Mouse (Mus musculus) thymus, adult 2 months (tissue): ENCODE data around the gene Hes2. TPM values are rescaled to one million over a fixed set of nuclear protein-coding genes. Genes with fewer than 3 reads are reported as not detected.
A peak's percentile ranks its signal among the peaks of the same experiment; 100 is the strongest.

ENCODE experiments used
- DNase-seq: peaks from one replicate; pipeline ENCODE4 v3.0.0; 2021
- H3K27ac ChIP-seq: fragments of 200-500 bp; 2 replicates; pipeline ENCODE4 v1.5.1; 2012; ENCODE audit warnings: low read length, control low read depth; ENCODE audit not compliant: control insufficient read depth, insufficient read depth
- H3K27me3 ChIP-seq: fragments of 200-500 bp; 2 replicates; pipeline ENCODE4 v1.6.1; 2012; ENCODE audit warnings: mild to moderate bottlenecking, low read length, moderate library complexity, mixed read lengths; ENCODE audit not compliant: control insufficient read depth, insufficient read depth
- H3K36me3 ChIP-seq: fragments of 200-500 bp; 2 replicates; pipeline ENCODE4 v1.6.1; 2012; ENCODE audit warnings: mild to moderate bottlenecking, low read length, moderate library complexity; ENCODE audit not compliant: control insufficient read depth, insufficient read depth
- H3K4me1 ChIP-seq: fragments of 200-500 bp; replicated peaks from 2 replicates; pipeline ENCODE4 v1.6.1; 2012; ENCODE audit warnings: low read length; ENCODE audit not compliant: control insufficient read depth, insufficient read depth
- H3K4me3 ChIP-seq: fragments of 200-500 bp; 2 replicates; pipeline ENCODE4 v1.5.1; 2012; ENCODE audit warnings: mild to moderate bottlenecking, low read length, control low read depth, moderate library complexity; ENCODE audit not compliant: control insufficient read depth, insufficient read depth
- CTCF ChIP-seq: fragments of 200-500 bp; IDR thresholded peaks from 2 replicates; pipeline ENCODE4 v1.5.1; 2012; ENCODE audit warnings: mild to moderate bottlenecking, control low read depth, low read length, moderate library complexity, borderline replicate concordance; ENCODE audit not compliant: control insufficient read depth, poor library complexity, insufficient read depth; ENCODE audit errors: extremely low read depth
- POLR2A ChIP-seq: fragments of 200-500 bp; IDR thresholded peaks from 2 replicates; pipeline ENCODE4 v1.6.1; 2012; ENCODE audit warnings: mild to moderate bottlenecking, low read length, control low read depth, moderate library complexity; ENCODE audit not compliant: control insufficient read depth, poor library complexity, insufficient read depth; ENCODE audit errors: extremely low read depth
- WGBS: fragments of 180-500 bp; shearing (Covaris S2); methylation state at CpG from one replicate; pipeline ENCODE4 v1.1.7; 2018; 5-methylcytosine and 5-hydroxymethylcytosine counted together
- polyA plus RNA-seq: library from polyadenylated mRNA; depleted of rRNA; stranded (reverse); fragments of >200 nt; gene quantifications from 2 replicates; pipeline ENCODE4 v1.2.3, GENCODE M21; 2012

Gene Hes2
- polyA plus RNA-seq, 1 experiment: 0.07 TPM

DNA sequence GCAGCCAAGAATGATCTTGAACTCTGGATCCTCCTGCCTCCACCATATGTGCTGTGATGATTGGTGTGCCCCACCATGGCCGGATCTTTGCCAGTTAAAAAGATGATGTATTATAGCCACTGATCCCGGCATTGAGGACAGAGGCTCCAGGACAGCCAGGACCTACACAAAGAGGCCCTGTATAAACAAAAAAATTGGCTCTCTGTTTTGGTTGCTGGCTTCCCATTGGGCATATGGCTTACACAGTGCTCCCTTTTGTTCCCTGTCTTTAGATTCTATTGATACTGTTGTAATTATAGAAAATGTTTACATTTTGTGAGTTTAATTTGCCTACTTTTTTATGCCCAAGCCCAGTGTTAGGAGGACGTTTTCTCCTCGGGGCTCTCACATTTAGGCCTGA, 33.9 kb downstream of the Hes2 start:
- no peaks in the 10 kb centered on the region for H3K36me3 ChIP-seq
- H3K27ac ChIP-seq: no peak overlapping the region
- DNase-seq: no peak
- 96% methylated on average over 4 of the region's 4 CpGs for WGBS
- no peak overlapping the region for H3K4me3 ChIP-seq
- H3K4me1 ChIP-seq: peaks cover 35% of the 10 kb centered on the region
- no peak for TF ChIP-seq POLR2A
- TF ChIP-seq CTCF: no peak
- H3K27me3 ChIP-seq: no peaks in the 10 kb centered on the region

DNA sequence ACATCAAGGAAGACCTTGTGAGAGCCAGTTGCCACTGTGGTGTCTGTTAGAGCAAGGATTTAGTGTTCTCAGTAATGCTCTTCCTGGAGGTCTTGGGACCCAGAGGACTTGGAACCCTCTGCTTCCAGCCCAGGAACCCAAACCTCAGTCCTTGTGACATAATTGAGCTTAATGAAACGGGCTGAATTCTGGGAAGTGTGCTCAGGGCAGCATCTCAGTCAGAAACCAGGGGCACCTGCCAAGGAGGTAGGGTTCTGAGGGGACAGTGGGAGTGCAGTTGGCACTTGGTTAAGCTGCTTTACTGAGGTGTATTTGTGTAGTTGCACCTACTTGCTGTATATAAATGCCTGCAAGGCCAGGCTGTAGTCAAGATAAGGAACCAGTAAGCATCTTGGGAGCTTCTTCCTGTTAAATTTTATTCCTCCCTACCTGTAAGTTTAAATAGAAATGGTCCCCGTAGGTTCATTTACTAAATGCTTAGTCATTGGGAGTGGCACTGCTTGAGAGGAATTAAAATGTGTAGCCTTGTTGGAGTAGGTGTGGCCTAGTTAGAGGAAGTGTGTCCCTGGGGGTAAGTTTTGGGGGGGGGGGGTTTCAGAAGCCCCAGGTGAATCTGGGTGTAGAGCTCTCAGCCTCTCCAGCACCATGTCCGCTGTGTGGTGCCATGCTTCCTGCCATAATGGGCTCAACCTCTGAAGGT, 36.0 kb downstream of the Hes2 start:
- no peaks in the 10 kb centered on the region for H3K36me3 ChIP-seq
- H3K27ac ChIP-seq: no peak overlapping the region
- DNase-seq: no peak
- H3K27me3 ChIP-seq: no peaks in the 10 kb centered on the region
- peaks cover 20% of the 10 kb centered on the region for H3K4me1 ChIP-seq
- WGBS: 90% methylated on average over 3 of the region's 3 CpGs
- no peak overlapping the region for H3K4me3 ChIP-seq
- TF ChIP-seq CTCF: no peak
- TF ChIP-seq POLR2A: no peak

DNA sequence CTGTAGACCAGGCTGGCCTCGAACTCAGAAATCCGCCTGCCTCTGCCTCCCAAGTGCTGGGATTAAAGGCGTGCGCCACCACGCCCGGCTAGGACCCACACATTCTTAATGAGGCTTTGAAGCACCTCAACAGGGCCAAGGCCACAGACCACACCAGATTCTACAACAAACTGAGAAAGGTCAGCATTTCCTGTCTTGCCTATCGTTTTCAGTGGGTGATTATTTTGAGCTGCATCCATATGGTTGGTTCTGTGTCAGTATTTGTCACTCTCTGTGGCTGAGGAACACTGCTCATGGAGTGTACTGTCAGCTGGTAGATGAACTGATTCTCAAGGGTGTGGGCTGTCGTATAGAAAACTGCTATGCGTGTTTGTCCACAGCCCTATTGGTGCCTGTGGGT, 37.6 kb downstream of the Hes2 start:
- H3K4me3 ChIP-seq: no peak overlapping the region
- H3K27me3 ChIP-seq: no peaks in the 10 kb centered on the region
- TF ChIP-seq CTCF (no peak), POLR2A (no peak)
- H3K27ac ChIP-seq: no peak overlapping the region
- peaks cover 21% of the 10 kb centered on the region for H3K4me1 ChIP-seq
- no peaks in the 10 kb centered on the region for H3K36me3 ChIP-seq
- WGBS: 83% methylated on average over 9 of the region's 9 CpGs
- DNase-seq: no peak

DNA sequence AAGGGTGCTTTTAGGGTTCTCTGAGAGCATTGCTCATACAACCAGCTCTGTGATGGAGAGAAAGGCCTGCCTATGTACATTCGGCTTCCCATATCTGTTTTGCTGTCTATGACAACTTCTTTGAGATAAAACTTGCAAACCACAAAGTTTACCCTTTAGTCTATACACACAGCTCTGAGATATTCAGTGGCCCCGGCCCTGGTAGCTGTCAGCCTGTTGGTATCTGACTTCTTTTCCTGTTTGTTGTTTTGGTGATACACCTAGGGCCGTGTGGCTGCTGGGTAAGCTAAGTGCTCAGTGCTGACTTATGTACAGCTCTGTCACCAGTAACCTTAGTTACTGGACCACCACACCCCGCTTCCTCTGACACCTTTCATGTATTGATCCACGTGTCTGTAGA, 38.9 kb downstream of the Hes2 start:
- peaks cover 34% of the 10 kb centered on the region for H3K4me1 ChIP-seq
- 41% methylated on average over 5 of the region's 5 CpGs for WGBS
- TF ChIP-seq CTCF (no peak), POLR2A (no peak)
- no peak for DNase-seq
- no peak overlapping the region for H3K27ac ChIP-seq
- no peak overlapping the region for H3K4me3 ChIP-seq
- no peaks in the 10 kb centered on the region for H3K36me3 ChIP-seq
- no peaks in the 10 kb centered on the region for H3K27me3 ChIP-seq

DNA sequence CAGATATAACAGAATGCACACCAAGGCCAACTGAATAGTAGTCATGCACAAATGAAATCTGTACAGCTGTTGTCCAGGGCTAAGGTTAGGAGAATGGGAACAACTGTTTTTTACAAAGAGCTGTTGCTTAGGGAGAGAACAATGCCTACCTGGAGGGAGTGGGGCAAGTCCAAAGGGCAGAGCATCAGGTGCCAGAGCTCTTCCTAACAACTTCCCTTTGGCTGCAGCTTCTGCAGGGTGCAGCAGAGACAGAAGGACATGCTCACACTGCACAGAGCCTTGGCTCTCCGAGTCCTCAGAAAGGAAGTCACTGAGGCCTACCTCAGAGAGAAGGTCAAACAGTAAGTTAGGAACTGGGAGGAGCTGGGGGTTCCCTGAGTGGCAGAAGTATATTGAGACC, 41.0 kb downstream of the Hes2 start:
- Histone ChIP-seq H3K27me3 (no peaks in the 10 kb centered on the region), H3K27ac (no peak overlapping the region), H3K4me3 (no peak overlapping the region), H3K4me1 (peaks cover 44% of the 10 kb centered on the region), H3K36me3 (no peaks in the 10 kb centered on the region)
- no peak for DNase-seq
- TF ChIP-seq POLR2A: no peak
- TF ChIP-seq CTCF: no peak
- WGBS: 32% methylated on average over 1 of the region's 1 CpGs

DNA sequence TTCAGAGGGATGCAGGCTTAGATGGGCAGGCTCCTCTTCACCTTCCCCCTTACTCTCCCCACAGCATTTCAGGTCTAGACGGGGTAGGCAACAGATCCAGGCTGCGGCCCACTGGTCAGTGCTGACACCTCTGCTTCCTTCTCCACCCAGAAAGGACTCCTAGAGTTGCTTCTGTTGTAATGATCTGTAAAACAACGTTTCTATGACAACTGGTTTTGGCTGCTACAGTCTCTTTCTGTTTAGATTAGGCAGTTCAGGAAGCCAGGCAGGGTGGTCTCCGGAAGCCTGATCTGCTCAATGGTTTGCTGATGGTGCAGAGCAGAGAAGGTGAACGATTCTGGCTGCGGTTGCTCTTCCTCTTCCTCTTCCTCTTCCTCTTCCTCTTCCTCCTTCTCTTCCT, 42.8 kb downstream of the Hes2 start:
- Histone ChIP-seq H3K27ac (peak overlapping the region; percentile 8; the same call in 1 of the 2 replicates), H3K27me3 (no peaks in the 10 kb centered on the region), H3K4me3 (no peak overlapping the region), H3K4me1 (peaks cover 43% of the 10 kb centered on the region), H3K36me3 (no peaks in the 10 kb centered on the region)
- WGBS: 11% methylated on average over 6 of the region's 6 CpGs
- TF ChIP-seq CTCF (no peak), POLR2A (no peak)
- DNase-seq: no peak

DNA sequence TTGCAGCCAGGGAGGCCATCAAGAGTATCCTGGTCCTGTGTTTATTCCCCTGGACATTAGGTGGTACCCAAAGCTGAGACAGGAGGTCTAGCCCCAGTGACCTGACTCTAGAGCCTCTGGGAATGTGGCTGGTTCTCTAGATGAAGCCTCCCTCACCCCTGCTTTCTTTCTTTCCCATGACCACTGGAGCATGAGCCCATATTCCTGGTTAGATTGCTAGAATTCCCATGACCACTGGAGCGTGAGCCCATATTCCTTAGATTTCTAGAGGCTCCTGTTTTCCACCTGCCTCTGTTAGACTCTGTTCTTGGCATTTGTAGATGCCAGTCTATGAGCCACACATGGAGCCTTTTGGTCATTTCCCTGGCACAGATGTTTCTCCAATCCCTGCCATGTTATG, 43.8 kb downstream of the Hes2 start:
- no peak overlapping the region for H3K4me3 ChIP-seq
- WGBS: 97% methylated on average over 1 of the region's 1 CpGs
- DNase-seq: no peak
- H3K27ac ChIP-seq: no peak overlapping the region; the same call in 1 of the 2 replicates
- peaks cover 38% of the 10 kb centered on the region for H3K4me1 ChIP-seq
- TF ChIP-seq POLR2A (no peak), CTCF (no peak)
- H3K27me3 ChIP-seq: no peaks in the 10 kb centered on the region
- H3K36me3 ChIP-seq: no peaks in the 10 kb centered on the region
